Mouse (Mus musculus) hindbrain, embryonic 14.5 days (tissue): ENCODE measurements around the gene Cplx2. TPM values are rescaled to one million over a fixed set of nuclear protein-coding genes. Genes with fewer than 3 reads are reported as not detected.

Experiments used
- ATAC-seq: fragments of 200-750 bp; cut with Nextera tagmentation; 2 replicates; pipeline ENCODE4 v1.8.0; 2017; ENCODE audit warnings: moderate number of reproducible peaks, mild to moderate bottlenecking, moderate TSS enrichment, moderate library complexity; ENCODE audit not compliant: low FRiP score
- DNase-seq: peaks from one replicate; pipeline ENCODE4 v3.0.0-alpha.2; 2015; ENCODE audit warnings: low spot score
- H3K27ac ChIP-seq: fragments of 300-500 bp; sonication (generic); 2 replicates; pipeline ENCODE4 v1.5.1; 2014; ENCODE audit warnings: mild to moderate bottlenecking, moderate library complexity
- H3K27me3 ChIP-seq: fragments of 300-500 bp; sonication (generic); 2 replicates; pipeline ENCODE4 v1.6.1; 2014; ENCODE audit warnings: mild to moderate bottlenecking, low read length, mixed read lengths; ENCODE audit not compliant: control insufficient read depth, insufficient read depth
- H3K36me3 ChIP-seq: fragments of 300-500 bp; sonication (generic); replicated peaks from 2 replicates; pipeline ENCODE4 v1.6.1; 2014; ENCODE audit not compliant: control insufficient read depth, insufficient read depth
- H3K4me1 ChIP-seq: fragments of 300-500 bp; sonication (generic); replicated peaks from 2 replicates; pipeline ENCODE4 v1.6.1; 2014; ENCODE audit warnings: antibody characterized with exemption, low read length, mixed read lengths; ENCODE audit not compliant: control insufficient read depth, insufficient read depth
- H3K4me2 ChIP-seq: fragments of 300-500 bp; sonication (generic); replicated peaks from 2 replicates; pipeline ENCODE4 v1.6.1; 2014; ENCODE audit warnings: mild to moderate bottlenecking, moderate library complexity
- H3K4me3 ChIP-seq: fragments of 300-500 bp; sonication (generic); replicated peaks from 2 replicates; pipeline ENCODE4 v1.5.1; 2014; ENCODE audit warnings: mild to moderate bottlenecking, low read length
- H3K9ac ChIP-seq: fragments of 300-500 bp; sonication (generic); 2 replicates; pipeline ENCODE4 v1.6.1; 2014
- H3K9me3 ChIP-seq: fragments of 300-500 bp; sonication (generic); 2 replicates; pipeline ENCODE4 v1.6.1; 2016; ENCODE audit warnings: low read length; ENCODE audit not compliant: control insufficient read depth
- WGBS: fragments of 180-500 bp; shearing (Covaris S2); extraction: QIAGEN DNeasy Blood & Tissue Kit; methylation state at CpG from one replicate; pipeline ENCODE4 v1.1.7; 2014; 5-methylcytosine and 5-hydroxymethylcytosine counted together
- polyA plus RNA-seq: library from polyadenylated mRNA; unstranded; fragments of >200 nt; fragmentation: Nextera tagmentation; extraction: Ambion mirVana; gene quantifications from 2 replicates; pipeline ENCODE4 v1.2.1, GENCODE M21; 2014

Gene Cplx2
- polyA plus RNA-seq, result 24.9 and 30.1 TPM in 2 replicates

- Histone ChIP-seq H3K27me3 (no peaks in the 10 kb centered on the region), H3K4me2 (peak within 1 kb of the TSS; percentile 80), H3K27ac (peak within 1 kb of the TSS; percentile 73), H3K9ac (peak within 1 kb of the TSS; percentile 67), H3K36me3 (no peaks in the 10 kb centered on the region), H3K4me1 (peaks cover 32% of the 10 kb centered on the region), H3K9me3 (no peaks in the 10 kb centered on the region), H3K4me3 (peak within 1 kb of the TSS; percentile 45)
- DNase-seq (no peak), ATAC-seq (no peak)
- WGBS, result 2% methylated on average over 7 of the region's 7 CpGs
Observed at GRCm38 (mm10) chr13:54371049-54371386, at the start of gene Cplx2. Gene Cplx2, plus strand, starts transcription at chr13:54371349.

GRCm38 (mm10) chr13:54322396-54323306 is 48.5 kb upstream of the Cplx2 start:
- Histone ChIP-seq H3K4me2 (no peak overlapping the region), H3K9ac (no peak overlapping the region), H3K4me1 (peaks cover 7% of the 10 kb centered on the region), H3K27ac (no peak overlapping the region), H3K9me3 (no peaks in the 10 kb centered on the region), H3K36me3 (no peaks in the 10 kb centered on the region), H3K4me3 (no peak overlapping the region), H3K27me3 (no peaks in the 10 kb centered on the region)
- 22% methylated on average over 19 of the region's 19 CpGs for WGBS
- ATAC-seq, result no peak; the same call in 1 of the 2 replicates
- peak; percentile 58 for DNase-seq

- no peak overlapping the region for H3K4me2 ChIP-seq
- no peak overlapping the region for H3K9ac ChIP-seq
- DNase-seq (no peak), ATAC-seq (no peak)
- no peaks in the 10 kb centered on the region for H3K9me3 ChIP-seq
- no peak overlapping the region for H3K4me3 ChIP-seq
- no peaks in the 10 kb centered on the region for H3K27me3 ChIP-seq
- no peaks in the 10 kb centered on the region for H3K36me3 ChIP-seq
- 71% methylated on average over 13 of the region's 13 CpGs for WGBS
- H3K4me1 ChIP-seq, result peaks cover 13% of the 10 kb centered on the region
- H3K27ac ChIP-seq, result 0 out of 2 replicates have a peak overlapping the region, but pooled peaks have one; percentile 18
Observed at GRCm38 (mm10) chr13:54323307-54324165, 47.6 kb upstream of the Cplx2 start.

GRCm38 (mm10) chr13:54324178-54324577 is 47.0 kb upstream of the Cplx2 start:
- H3K4me1 ChIP-seq, result peaks cover 17% of the 10 kb centered on the region
- DNase-seq (peak; percentile 40), ATAC-seq (no peak)
- no peak overlapping the region for H3K4me3 ChIP-seq
- no peaks in the 10 kb centered on the region for H3K27me3 ChIP-seq
- H3K4me2 ChIP-seq, result no peak overlapping the region
- no peaks in the 10 kb centered on the region for H3K9me3 ChIP-seq
- H3K9ac ChIP-seq, result no peak overlapping the region
- H3K36me3 ChIP-seq, result no peaks in the 10 kb centered on the region
- 33% methylated on average over 2 of the region's 2 CpGs for WGBS
- 0 out of 2 replicates have a peak overlapping the region, but pooled peaks have one; percentile 18 for H3K27ac ChIP-seq

GRCm38 (mm10) chr13:54325814-54326213 is 45.3 kb upstream of the Cplx2 start:
- H3K4me3 ChIP-seq, result no peak overlapping the region
- no peaks in the 10 kb centered on the region for H3K36me3 ChIP-seq
- no peaks in the 10 kb centered on the region for H3K27me3 ChIP-seq
- no peak overlapping the region; the same call in 1 of the 2 replicates for H3K4me2 ChIP-seq
- H3K9me3 ChIP-seq, result no peaks in the 10 kb centered on the region
- H3K9ac ChIP-seq, result no peak overlapping the region
- peak overlapping the region; percentile 62; the same call in 1 of the 2 replicates for H3K27ac ChIP-seq
- peak; percentile 59 for DNase-seq
- peak; percentile 74 for ATAC-seq
- peaks cover 22% of the 10 kb centered on the region for H3K4me1 ChIP-seq
- WGBS, result 27% methylated on average over 7 of the region's 7 CpGs

GRCm38 (mm10) chr13:54326686-54327447 is 44.3 kb upstream of the Cplx2 start:
- Histone ChIP-seq H3K9ac (no peak overlapping the region), H3K4me3 (no peak overlapping the region), H3K4me2 (no peak overlapping the region), H3K36me3 (no peaks in the 10 kb centered on the region), H3K27ac (peak overlapping the region; percentile 62; the same call in 1 of the 2 replicates), H3K9me3 (no peaks in the 10 kb centered on the region), H3K27me3 (no peaks in the 10 kb centered on the region), H3K4me1 (peaks cover 29% of the 10 kb centered on the region)
- no peak for ATAC-seq
- 85% methylated on average over 6 of the region's 6 CpGs for WGBS
- no peak for DNase-seq

GRCm38 (mm10) chr13:54328029-54328428 is 43.1 kb upstream of the Cplx2 start:
- no peak for ATAC-seq
- WGBS, result 56% methylated on average over 1 of the region's 1 CpGs
- peaks cover 33% of the 10 kb centered on the region for H3K4me1 ChIP-seq

GRCm38 (mm10) chr13:54328954-54329490 is 42.1 kb upstream of the Cplx2 start:
- Histone ChIP-seq H3K27me3 (no peaks in the 10 kb centered on the region), H3K36me3 (no peaks in the 10 kb centered on the region), H3K9ac (0 out of 2 replicates have a peak overlapping the region, but pooled peaks have one; percentile 3), H3K4me1 (peaks cover 33% of the 10 kb centered on the region), H3K4me2 (no peak overlapping the region), H3K27ac (0 out of 2 replicates have a peak overlapping the region, but pooled peaks have one; percentile 21), H3K9me3 (no peaks in the 10 kb centered on the region), H3K4me3 (no peak overlapping the region)
- DNase-seq (no peak), ATAC-seq (no peak)
- WGBS, result 14% methylated on average over 8 of the region's 8 CpGs

More at GRCm38 (mm10) chr13:54328029-54328428, 43.1 kb upstream of the Cplx2 start:
- Histone ChIP-seq H3K9me3 (no peaks in the 10 kb centered on the region), H3K9ac (no peak overlapping the region), H3K27me3 (no peaks in the 10 kb centered on the region), H3K36me3 (no peaks in the 10 kb centered on the region), H3K4me2 (no peak overlapping the region), H3K4me3 (no peak overlapping the region), H3K27ac (no peak overlapping the region; the same call in 1 of the 2 replicates)
- DNase-seq, result no peak
